Mouse (Mus musculus) cortical plate, adult 2 months (tissue): ENCODE measurements around the gene Cacna1s.

Experiments
- CTCF ChIP-seq: fragments of 200-500 bp; IDR thresholded peaks from 2 replicates; pipeline ENCODE4 v1.5.1; 2011; ENCODE audit warnings: mild to moderate bottlenecking, control low read depth, low read length; ENCODE audit not compliant: insufficient read depth; ENCODE audit errors: extremely low read depth
- POLR2A ChIP-seq: fragments of 200-500 bp; IDR thresholded peaks from 2 replicates; pipeline ENCODE4 v1.6.1; 2011; ENCODE audit warnings: mild to moderate bottlenecking, low read length, control low read depth; ENCODE audit not compliant: insufficient read depth; ENCODE audit errors: extremely low read depth

- TF ChIP-seq CTCF (no peak), POLR2A (no peak)
Measured at GRCm38 (mm10) chr1:136094807-136095206, 42.3 kb downstream of the Cacna1s start.
